Mouse (Mus musculus) cortical plate, adult 2 months (tissue): ENCODE data around the gene Ilvbl.

Experiments
- CTCF ChIP-seq: fragments of 200-500 bp; IDR thresholded peaks from 2 replicates; pipeline ENCODE4 v1.5.1; 2011; ENCODE audit warnings: mild to moderate bottlenecking, control low read depth, low read length; ENCODE audit not compliant: insufficient read depth; ENCODE audit errors: extremely low read depth
- POLR2A ChIP-seq: fragments of 200-500 bp; IDR thresholded peaks from 2 replicates; pipeline ENCODE4 v1.6.1; 2011; ENCODE audit warnings: mild to moderate bottlenecking, low read length, control low read depth; ENCODE audit not compliant: insufficient read depth; ENCODE audit errors: extremely low read depth

DNA sequence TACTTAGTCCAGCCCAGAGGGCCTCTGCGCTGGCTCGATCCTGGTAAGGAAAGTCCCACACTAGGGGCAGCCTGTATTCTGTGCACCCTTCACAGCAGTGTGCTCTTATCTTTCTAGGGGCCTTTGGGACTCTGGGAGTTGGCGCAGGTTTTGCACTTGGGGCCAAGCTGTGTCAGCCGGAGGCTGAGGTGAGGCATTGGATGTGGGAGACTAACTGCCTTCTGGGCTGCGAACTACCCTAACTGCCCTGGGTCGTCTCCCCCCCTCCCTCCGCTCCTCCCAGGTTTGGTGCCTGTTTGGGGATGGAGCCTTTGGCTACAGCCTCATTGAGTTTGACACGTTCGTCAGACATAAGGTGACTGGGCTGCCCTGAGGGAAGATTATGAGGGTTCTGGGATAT is 9.2 kb downstream of the Ilvbl start:
- TF ChIP-seq CTCF = no peak
- no peak for TF ChIP-seq POLR2A
